Comparison of ENCODE assay signal across 8 mouse cellular contexts in genomic region chr7:29505337-29506318, GRCm38 (mm10). TPM values are rescaled to one million over a fixed set of nuclear protein-coding genes. Genes with fewer than 3 reads are reported as not detected.
DNase-seq lines count a peak whose midpoint lies in the region; ATAC-seq and TF ChIP-seq lines count a peak whose summit lies in the region.

No protein-coding gene starts in this region.

- H3K4me3 ChIP-seq in E14TG2a.4 (replicated peaks; ENCODE audit: low read length), result peak overlapping the region; percentile 63
- H3K4me3 ChIP-seq in hindbrain, embryonic 14.5 days (replicated peaks; ENCODE audit: low read length), result no peak overlapping the region
- H3K4me3 ChIP-seq in liver, adult 2 months (ENCODE audit: insufficient read depth, low read depth, low read length), result no peak overlapping the region
- H3K4me3 ChIP-seq in neural tube, embryonic 14.5 days (ENCODE audit: low read depth, low read length), result no peak overlapping the region

- peak; percentile 68 for DNase-seq in cerebellum, adult 11-12 months
- no peak for DNase-seq in hindbrain, embryonic 14.5 days (ENCODE audit: low spot score)
- peak; percentile 4 for DNase-seq in liver, adult 2 months (ENCODE audit: extremely low read depth, low read depth, low spot score)
- DNase-seq in adrenal gland, postnatal 10 days, result no peak
- no peak for DNase-seq in heart, postnatal 14 days
- no peak for DNase-seq in adrenal gland, postnatal 36 days

- WGBS in hindbrain, embryonic 14.5 days, result 23% methylated on average over 18 of the region's 18 CpGs
- WGBS in liver, adult 2 months, result 29% methylated on average over 18 of the region's 18 CpGs
- WGBS in neural tube, embryonic 14.5 days, result 20% methylated on average over 18 of the region's 18 CpGs

- intact Hi-C loops in heart, postnatal 14 days (cut with DNase I), result no loop called here

- H3K9me3 ChIP-seq in E14TG2a.4 (ENCODE audit: low read length), result no peaks in the 10 kb centered on the region
- no peaks in the 10 kb centered on the region for H3K9me3 ChIP-seq in hindbrain, embryonic 14.5 days (ENCODE audit: control insufficient read depth, low read length)
- no peaks in the 10 kb centered on the region for H3K9me3 ChIP-seq in neural tube, embryonic 14.5 days (ENCODE audit: control insufficient read depth, low read length)

- peaks cover 27% of the 10 kb centered on the region for H3K79me2 ChIP-seq in liver, adult 2 months (ENCODE audit: control insufficient read depth, insufficient read depth, low read length)

- 0 out of 2 replicates have a peak overlapping the region, but pooled peaks have one; percentile 9 for H3K27ac ChIP-seq in hindbrain, embryonic 14.5 days
- H3K27ac ChIP-seq in liver, adult 2 months (replicated peaks; ENCODE audit: insufficient read depth, low read depth, low read length), result no peak overlapping the region
- no peak overlapping the region for H3K27ac ChIP-seq in neural tube, embryonic 14.5 days (ENCODE audit: low read depth, low read length)

- H3K9ac ChIP-seq in hindbrain, embryonic 14.5 days, result no peak overlapping the region
- no peak overlapping the region for H3K9ac ChIP-seq in liver, adult 2 months (ENCODE audit: low read depth, low read length)
- no peak overlapping the region for H3K9ac ChIP-seq in neural tube, embryonic 14.5 days (replicated peaks; ENCODE audit: low read depth, low read length)

- H3K36me3 ChIP-seq in E14TG2a.4 (ENCODE audit: insufficient read depth, low read length), result peaks cover 4% of the 10 kb centered on the region
- H3K36me3 ChIP-seq in hindbrain, embryonic 14.5 days (replicated peaks; ENCODE audit: control insufficient read depth, insufficient read depth), result no peaks in the 10 kb centered on the region
- no peaks in the 10 kb centered on the region for H3K36me3 ChIP-seq in liver, adult 2 months (ENCODE audit: control insufficient read depth, insufficient read depth, low read length)
- no peaks in the 10 kb centered on the region for H3K36me3 ChIP-seq in neural tube, embryonic 14.5 days (ENCODE audit: control insufficient read depth, insufficient read depth, low read length)

- H3K4me2 ChIP-seq in hindbrain, embryonic 14.5 days (replicated peaks), result 0 out of 2 replicates have a peak overlapping the region, but pooled peaks have one; percentile 15
- no peak overlapping the region for H3K4me2 ChIP-seq in neural tube, embryonic 14.5 days (ENCODE audit: low read depth, low read length)

- no peak for TF ChIP-seq POLR2A in liver, adult 2 months (IDR thresholded peaks at IDR 0.05; ENCODE audit: extremely low read depth, insufficient read depth, low read length)

- no peak for TF ChIP-seq CTCF in E14TG2a.4 (conservative IDR thresholded peaks at IDR 0.05; ENCODE audit: low read length)
- TF ChIP-seq CTCF in liver, adult 2 months (IDR thresholded peaks at IDR 0.05; ENCODE audit: low read depth, low read length), result no peak

- no peak for ATAC-seq in hindbrain, embryonic 14.5 days (ENCODE audit: low FRiP score)
- ATAC-seq in neural tube, embryonic 14.5 days (ENCODE audit: low read depth), result peak; percentile 54; the same call in 1 of the 2 replicates

- H3K4me1 ChIP-seq in E14TG2a.4 (replicated peaks; ENCODE audit: low read depth, low read length), result peaks cover 73% of the 10 kb centered on the region
- H3K4me1 ChIP-seq in hindbrain, embryonic 14.5 days (replicated peaks; ENCODE audit: control insufficient read depth, insufficient read depth, low read length), result peaks cover 24% of the 10 kb centered on the region
- peaks cover 7% of the 10 kb centered on the region for H3K4me1 ChIP-seq in liver, adult 2 months (ENCODE audit: control insufficient read depth, insufficient read depth, low read length)
- peaks cover 9% of the 10 kb centered on the region; the same call in 1 of the 2 replicates for H3K4me1 ChIP-seq in neural tube, embryonic 14.5 days (ENCODE audit: control insufficient read depth, insufficient read depth, low read length)

- no peaks in the 10 kb centered on the region for H3K27me3 ChIP-seq in E14TG2a.4 (ENCODE audit: insufficient read depth, low read length)
- no peaks in the 10 kb centered on the region for H3K27me3 ChIP-seq in hindbrain, embryonic 14.5 days (ENCODE audit: control insufficient read depth, insufficient read depth, low read length)
- no peaks in the 10 kb centered on the region for H3K27me3 ChIP-seq in liver, adult 2 months (ENCODE audit: control insufficient read depth, insufficient read depth, low read length)
- no peaks in the 10 kb centered on the region for H3K27me3 ChIP-seq in neural tube, embryonic 14.5 days (ENCODE audit: control insufficient read depth, insufficient read depth, low read length)

RNA-seq across cellular contexts. Expression of gene Sipa1l3, which starts 12.8 kb away (rescaled TPM):
- polyA plus RNA-seq in hindbrain, embryonic 14.5 days (2014; fragmentation: Nextera tagmentation; extraction: Ambion mirVana), result 18.8 and 21.4 TPM in 2 replicates
- total RNA-seq in liver, adult 2 months (2014; rRNA removed), result 3.1 and 3.8 TPM in 2 replicates
- polyA plus RNA-seq in liver, adult 2 months (2012; rRNA removed), result 6.5 and 9.2 TPM in 2 replicates
- 13.5 and 22.1 TPM in 2 replicates for polyA plus RNA-seq in neural tube, embryonic 14.5 days (2014; fragmentation: Nextera tagmentation; extraction: Ambion mirVana)
- 10 to 100 TPM; 26.9 to 47.2 TPM for total RNA-seq in adrenal gland, postnatal 10 days (2021)
- 10 to 100 TPM; 15.7 to 15.9 TPM for total RNA-seq in heart, postnatal 14 days (2021)
- total RNA-seq in adrenal gland, postnatal 36 days (2021), result 10 to 100 TPM; 29.5 to 30.7 TPM

Comparison
In these comparisons a context has a peak if more than half of its experiments do, and no peak if none do; other contexts are left out.
1. DNase-seq: peak in cerebellum, adult 11-12 months (single experiment) and liver, adult 2 months (single experiment); none in hindbrain, embryonic 14.5 days (single experiment), adrenal gland, postnatal 10 days (single experiment), heart, postnatal 14 days (0 of 2) and adrenal gland, postnatal 36 days (0 of 2).